Mouse (Mus musculus): ENCODE measurements around the gene Pex11g. TPM values are rescaled to one million over a fixed set of nuclear protein-coding genes. Genes with fewer than 3 reads are reported as not detected.
A peak's percentile ranks its signal among the peaks of the same experiment; 100 is the strongest.

Pex11g gene
- total RNA-seq, 1 experiment: 3.2 TPM

DNA sequence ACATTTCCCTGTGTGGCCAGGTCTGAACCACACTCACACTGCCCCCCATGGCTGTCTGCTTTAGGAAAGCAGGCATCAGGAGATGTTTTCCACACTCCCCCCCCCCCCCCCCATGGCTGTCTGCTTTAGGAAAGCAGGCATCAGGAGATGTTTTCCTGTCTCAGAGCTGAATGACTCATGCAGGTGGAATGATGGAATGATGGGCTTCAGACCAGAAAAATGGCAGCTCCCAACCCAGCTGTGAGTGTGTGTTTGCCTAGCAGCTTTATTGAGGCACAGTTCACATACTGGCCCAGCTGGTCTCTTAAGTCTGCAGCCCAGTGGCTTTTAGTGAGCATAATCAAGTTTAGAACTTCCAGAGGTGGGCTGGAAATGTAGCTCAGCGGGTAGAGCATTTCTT lies 49.4 kb downstream of the Pex11g start:
- H3K9me3 ChIP-seq (ENCODE audit: control insufficient read depth, insufficient read depth, low read depth, low read length): no peaks in the 10 kb centered on the region
- H3K36me3 ChIP-seq (ENCODE audit: control insufficient read depth, insufficient read depth, low read length, poor library complexity, severe bottlenecking): peaks cover 7% of the 10 kb centered on the region; the same call in 1 of the 2 replicates
- TF ChIP-seq HCFC1 (IDR thresholded peaks at IDR 0.05; ENCODE audit: borderline replicate concordance, insufficient read depth, low read length): no peak
- no peak for TF ChIP-seq MAFK (IDR thresholded peaks at IDR 0.05; ENCODE audit: insufficient read depth, low read depth, low read length)
- H3K4me3 ChIP-seq (ENCODE audit: insufficient read depth in 1 of 2, low read depth in 1 of 2, low read length in 2 of 2, poor library complexity in 1 of 2, severe bottlenecking in 1 of 2): no peak overlapping the region
- in situ Hi-C loops (cut with MboI; ENCODE audit: low sequenced_read_pairs in 2 of 2, unreplicated experiment in 2 of 2): no loop called here
- no peak overlapping the region; the same call in 1 of the 2 replicates for H3K27ac ChIP-seq (ENCODE audit: insufficient read depth, low read depth, low read length, poor library complexity, severe bottlenecking)
- H3K9ac ChIP-seq (ENCODE audit: insufficient read depth, low read depth, low read length, poor library complexity, severe bottlenecking): no peak overlapping the region
- DNase-seq (ENCODE audit: low read depth, low spot score): no peak
- peaks cover 21 to 40% of the 10 kb centered on the region in 2 experiments for H3K4me1 ChIP-seq (ENCODE audit: control insufficient read depth in 2 of 2, insufficient read depth in 2 of 2, low read length in 2 of 2, poor library complexity in 1 of 2)

GRCm38 (mm10) chr8:3417455-3417854 lies 50.0 kb downstream of the Pex11g start:
- peak overlapping the region; percentile 74; the same call in 1 of the 2 replicates for H3K27ac ChIP-seq (ENCODE audit: insufficient read depth, low read depth, low read length, poor library complexity, severe bottlenecking)

DNA sequence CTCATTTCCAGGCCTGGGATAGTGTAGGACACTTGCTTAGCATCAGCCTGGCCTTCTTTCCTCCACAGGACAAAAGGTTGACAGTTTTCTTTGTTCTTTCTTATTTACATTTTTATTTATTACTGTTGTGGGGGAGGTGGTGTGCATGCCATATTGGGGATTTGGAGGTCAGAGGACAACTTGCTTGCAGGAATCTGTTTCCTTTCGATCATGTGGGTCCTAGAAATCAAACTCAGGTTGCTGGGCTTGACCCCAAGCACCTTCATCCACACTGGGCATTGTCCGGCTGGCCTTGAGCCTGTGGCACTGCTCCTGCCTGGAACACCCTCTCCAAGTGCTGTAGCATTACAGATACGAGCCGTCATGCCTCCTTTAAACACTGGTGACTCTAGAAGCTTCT lies 50.6 kb downstream of the Pex11g start:
- Histone ChIP-seq H3K9me3 (ENCODE audit: control insufficient read depth, insufficient read depth, low read depth, low read length) (no peaks in the 10 kb centered on the region), H3K27ac (ENCODE audit: insufficient read depth, low read depth, low read length, poor library complexity, severe bottlenecking) (peak overlapping the region; percentile 74), H3K4me3 (ENCODE audit: insufficient read depth in 1 of 2, low read depth in 1 of 2, low read length in 2 of 2, poor library complexity in 1 of 2, severe bottlenecking in 1 of 2) (peak overlapping the region; percentile 6 to 31), H3K9ac (ENCODE audit: insufficient read depth, low read depth, low read length, poor library complexity, severe bottlenecking) (0 out of 2 replicates have a peak overlapping the region, but pooled peaks have one; percentile 34), H3K4me1 (ENCODE audit: control insufficient read depth in 2 of 2, insufficient read depth in 2 of 2, low read length in 2 of 2, poor library complexity in 1 of 2) (peaks cover 28 to 42% of the 10 kb centered on the region in 2 experiments), H3K36me3 (ENCODE audit: control insufficient read depth, insufficient read depth, low read length, poor library complexity, severe bottlenecking) (peaks cover 7% of the 10 kb centered on the region; the same call in 1 of the 2 replicates)
- in situ Hi-C loops (cut with MboI; ENCODE audit: low sequenced_read_pairs in 2 of 2, unreplicated experiment in 2 of 2): no loop called here
- TF ChIP-seq CHD2 (IDR thresholded peaks at IDR 0.05; ENCODE audit: low read depth, low read length): 0 out of 2 replicates have a peak, but pooled peaks have one; percentile 34
- TF ChIP-seq ZNF384 (IDR thresholded peaks at IDR 0.05; ENCODE audit: low read depth, low read length): no peak
- no peak for TF ChIP-seq ZC3H11A (IDR thresholded peaks at IDR 0.05; ENCODE audit: borderline replicate concordance, low read depth, low read length)
- TF ChIP-seq MAFK (IDR thresholded peaks at IDR 0.05; ENCODE audit: insufficient read depth, low read depth, low read length): no peak
- DNase-seq (ENCODE audit: low read depth, low spot score): no peak

More at GRCm38 (mm10) chr8:3417455-3417854, 50.0 kb downstream of the Pex11g start:
- Histone ChIP-seq H3K4me1 (ENCODE audit: control insufficient read depth in 2 of 2, insufficient read depth in 2 of 2, low read length in 2 of 2, poor library complexity in 1 of 2) (peaks cover 27 to 40% of the 10 kb centered on the region in 2 experiments), H3K4me3 (ENCODE audit: insufficient read depth in 1 of 2, low read depth in 1 of 2, low read length in 2 of 2, poor library complexity in 1 of 2, severe bottlenecking in 1 of 2) (peak overlapping the region; percentile 6 to 31; a peak in 3 of 4 replicates), H3K9ac (ENCODE audit: insufficient read depth, low read depth, low read length, poor library complexity, severe bottlenecking) (peak overlapping the region; percentile 32; the same call in 1 of the 2 replicates), H3K9me3 (ENCODE audit: control insufficient read depth, insufficient read depth, low read depth, low read length) (no peaks in the 10 kb centered on the region), H3K36me3 (ENCODE audit: control insufficient read depth, insufficient read depth, low read length, poor library complexity, severe bottlenecking) (peaks cover 7% of the 10 kb centered on the region; the same call in 1 of the 2 replicates)
- in situ Hi-C loops (cut with MboI; ENCODE audit: low sequenced_read_pairs in 2 of 2, unreplicated experiment in 2 of 2): no loop called here
- no peak for DNase-seq (ENCODE audit: low read depth, low spot score)
- TF ChIP-seq CHD2 (IDR thresholded peaks at IDR 0.05; ENCODE audit: low read depth, low read length) (no peak), ZNF384 (IDR thresholded peaks at IDR 0.05; ENCODE audit: low read depth, low read length) (no peak), MAFK (IDR thresholded peaks at IDR 0.05; ENCODE audit: insufficient read depth, low read depth, low read length) (no peak), HCFC1 (IDR thresholded peaks at IDR 0.05; ENCODE audit: borderline replicate concordance, insufficient read depth, low read length) (no peak), ZC3H11A (IDR thresholded peaks at IDR 0.05; ENCODE audit: borderline replicate concordance, low read depth, low read length) (no peak)

DNA sequence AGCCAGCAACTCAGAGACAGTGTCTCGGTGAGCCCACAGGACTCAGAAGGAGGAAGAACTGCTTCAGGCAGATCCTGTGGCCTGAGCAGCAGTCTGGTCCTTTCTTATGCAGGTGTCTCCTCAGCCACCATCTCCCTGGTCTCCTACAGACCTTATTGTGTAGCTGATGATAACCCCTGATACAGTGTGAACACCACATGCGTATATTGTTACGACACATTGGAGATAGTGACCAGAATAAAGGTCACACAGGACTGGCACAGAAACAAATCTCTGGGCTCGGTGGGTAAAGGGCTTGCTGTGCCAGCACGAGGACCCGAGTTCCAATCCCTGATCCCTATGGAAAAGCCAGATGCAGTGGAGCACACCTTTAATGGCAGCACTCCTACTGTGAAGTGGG lies 51.8 kb downstream of the Pex11g start:
- no peak overlapping the region for H3K9ac ChIP-seq (ENCODE audit: insufficient read depth, low read depth, low read length, poor library complexity, severe bottlenecking)
- H3K36me3 ChIP-seq (ENCODE audit: control insufficient read depth, insufficient read depth, low read length, poor library complexity, severe bottlenecking): peaks cover 4% of the 10 kb centered on the region; the same call in 1 of the 2 replicates
- H3K27ac ChIP-seq (ENCODE audit: insufficient read depth, low read depth, low read length, poor library complexity, severe bottlenecking): no peak overlapping the region
- H3K4me1 ChIP-seq (ENCODE audit: control insufficient read depth in 2 of 2, insufficient read depth in 2 of 2, low read length in 2 of 2, poor library complexity in 1 of 2): peaks cover 28 to 46% of the 10 kb centered on the region in 2 experiments
- in situ Hi-C loops (cut with MboI; ENCODE audit: low sequenced_read_pairs in 2 of 2, unreplicated experiment in 2 of 2): no loop called here
- no peak overlapping the region for H3K4me3 ChIP-seq (ENCODE audit: insufficient read depth in 1 of 2, low read depth in 1 of 2, low read length in 2 of 2, poor library complexity in 1 of 2, severe bottlenecking in 1 of 2)
- H3K9me3 ChIP-seq (ENCODE audit: control insufficient read depth, insufficient read depth, low read depth, low read length): no peaks in the 10 kb centered on the region
- no peak for DNase-seq (ENCODE audit: low read depth, low spot score)
- TF ChIP-seq ZC3H11A (IDR thresholded peaks at IDR 0.05; ENCODE audit: borderline replicate concordance, low read depth, low read length): no peak
- no peak for TF ChIP-seq MAFK (IDR thresholded peaks at IDR 0.05; ENCODE audit: insufficient read depth, low read depth, low read length)
- TF ChIP-seq ZNF384 (IDR thresholded peaks at IDR 0.05; ENCODE audit: low read depth, low read length): no peak
- no peak for TF ChIP-seq HCFC1 (IDR thresholded peaks at IDR 0.05; ENCODE audit: borderline replicate concordance, insufficient read depth, low read length)
- TF ChIP-seq CHD2 (IDR thresholded peaks at IDR 0.05; ENCODE audit: low read depth, low read length): no peak

DNA sequence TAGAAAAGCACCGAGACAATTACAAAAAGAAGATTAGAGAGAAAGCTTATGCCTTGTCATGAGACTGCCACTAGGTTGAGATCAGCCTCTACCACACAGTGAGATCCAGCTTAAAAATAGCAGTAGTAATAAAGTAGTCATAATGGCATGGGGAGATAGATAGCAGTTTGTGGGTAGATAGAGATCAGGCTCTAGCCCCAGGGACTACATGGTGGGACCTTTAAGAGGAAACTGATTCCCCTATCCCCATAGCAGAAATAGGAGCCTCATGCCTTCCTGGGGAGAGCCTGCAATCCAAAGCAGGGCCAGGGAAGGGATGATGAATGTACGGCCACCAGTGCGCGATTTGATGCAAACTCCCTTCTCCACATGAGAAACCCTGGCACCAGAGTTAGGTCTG lies 52.2 kb downstream of the Pex11g start:
- no peaks in the 10 kb centered on the region for H3K9me3 ChIP-seq (ENCODE audit: control insufficient read depth, insufficient read depth, low read depth, low read length)
- peaks cover 3% of the 10 kb centered on the region; the same call in 1 of the 2 replicates for H3K36me3 ChIP-seq (ENCODE audit: control insufficient read depth, insufficient read depth, low read length, poor library complexity, severe bottlenecking)
- no peak for DNase-seq (ENCODE audit: low read depth, low spot score)
- H3K4me1 ChIP-seq (ENCODE audit: control insufficient read depth in 2 of 2, insufficient read depth in 2 of 2, low read length in 2 of 2, poor library complexity in 1 of 2): peaks cover 28 to 47% of the 10 kb centered on the region in 2 experiments
- H3K4me3 ChIP-seq (ENCODE audit: insufficient read depth in 1 of 2, low read depth in 1 of 2, low read length in 2 of 2, poor library complexity in 1 of 2, severe bottlenecking in 1 of 2): no peak overlapping the region
- H3K9ac ChIP-seq (ENCODE audit: insufficient read depth, low read depth, low read length, poor library complexity, severe bottlenecking): no peak overlapping the region
- TF ChIP-seq ZC3H11A (IDR thresholded peaks at IDR 0.05; ENCODE audit: borderline replicate concordance, low read depth, low read length) (no peak), CHD2 (IDR thresholded peaks at IDR 0.05; ENCODE audit: low read depth, low read length) (no peak), MAFK (IDR thresholded peaks at IDR 0.05; ENCODE audit: insufficient read depth, low read depth, low read length) (no peak), ZNF384 (IDR thresholded peaks at IDR 0.05; ENCODE audit: low read depth, low read length) (no peak), HCFC1 (IDR thresholded peaks at IDR 0.05; ENCODE audit: borderline replicate concordance, insufficient read depth, low read length) (no peak)
- in situ Hi-C loops (cut with MboI; ENCODE audit: low sequenced_read_pairs in 2 of 2, unreplicated experiment in 2 of 2): no loop called here
- H3K27ac ChIP-seq (ENCODE audit: insufficient read depth, low read depth, low read length, poor library complexity, severe bottlenecking): no peak overlapping the region

Measured in ES-E14 (cell line).